Mouse (Mus musculus) G1E-ER4 (cell line): Measurements from ENCODE around the gene Apol7a. TPM values are rescaled to one million over a fixed set of nuclear protein-coding genes. Genes with fewer than 3 reads are reported as not detected.

Source experiments
- GATA1 ChIP-seq: IDR thresholded peaks from one replicate; pipeline ENCODE4 v1.8.0; 2012; ENCODE audit warnings: low read length, inconsistent platforms
- polyA plus RNA-seq: library from polyadenylated mRNA; stranded (reverse); fragments of >175 nt; gene quantifications from 2 replicates; pipeline ENCODE4 v1.2.3, GENCODE M21; 2012

The Apol7a gene
- polyA plus RNA-seq, 1 experiment: not detected

DNA sequence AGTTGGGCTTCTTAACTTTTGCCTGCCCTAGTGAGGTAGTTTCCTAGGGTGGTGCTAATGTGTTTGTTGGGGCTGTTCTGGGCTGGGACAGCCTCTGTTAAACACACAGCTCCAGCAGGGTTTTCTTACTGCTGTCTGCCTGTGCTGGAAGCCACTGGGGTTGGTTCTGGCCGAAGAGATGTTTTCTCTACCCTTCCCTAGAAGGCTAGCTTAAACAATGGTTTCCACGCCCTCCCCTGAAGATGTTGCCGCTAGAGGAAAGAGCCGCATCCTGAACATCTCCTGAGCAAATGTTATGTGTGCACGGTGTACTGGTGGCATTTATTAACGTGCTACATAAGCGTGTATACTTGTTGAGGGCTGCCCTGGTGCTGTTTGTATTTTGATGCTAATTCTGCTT, 50.8 kb downstream of the Apol7a start:
- TF ChIP-seq GATA1: no peak

- TF ChIP-seq GATA1: no peak
Measured at GRCm38 (mm10) chr15:77344127-77345125, 54.5 kb downstream of the Apol7a start.

DNA sequence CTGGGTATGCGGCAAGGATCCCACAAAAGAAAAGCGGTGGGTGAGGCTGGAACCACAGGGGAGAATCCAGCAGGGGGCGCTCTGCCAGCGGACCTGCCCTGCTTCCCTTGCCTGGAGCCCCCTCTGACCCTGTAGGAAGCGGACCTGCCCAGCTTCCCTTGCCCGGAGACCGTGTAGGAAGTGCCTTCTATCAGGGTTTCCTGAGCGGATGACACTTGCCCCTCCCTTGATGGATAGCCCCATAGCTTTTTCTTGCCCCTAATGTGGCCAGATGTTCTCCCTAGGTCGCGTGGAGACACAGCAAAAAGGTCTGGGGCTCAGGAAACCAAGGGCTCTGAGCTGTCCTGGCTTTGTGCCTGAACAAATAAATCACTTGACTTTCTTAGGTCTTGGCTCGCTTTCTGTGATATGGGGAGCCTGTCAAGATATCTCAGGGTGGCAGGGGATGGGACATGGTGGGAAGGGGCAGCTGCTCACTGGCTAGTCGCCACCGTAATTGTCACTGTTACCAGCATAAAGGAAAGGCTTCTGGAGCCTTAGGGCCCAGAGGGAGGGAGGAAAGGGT, 55.3 kb downstream of the Apol7a start:
- no peak for TF ChIP-seq GATA1

- TF ChIP-seq GATA1: no peak
Measured at GRCm38 (mm10) chr15:77342962-77343526, 55.9 kb downstream of the Apol7a start.

GRCm38 (mm10) chr15:77342005-77342404, 56.9 kb downstream of the Apol7a start:
- TF ChIP-seq GATA1: no peak

DNA sequence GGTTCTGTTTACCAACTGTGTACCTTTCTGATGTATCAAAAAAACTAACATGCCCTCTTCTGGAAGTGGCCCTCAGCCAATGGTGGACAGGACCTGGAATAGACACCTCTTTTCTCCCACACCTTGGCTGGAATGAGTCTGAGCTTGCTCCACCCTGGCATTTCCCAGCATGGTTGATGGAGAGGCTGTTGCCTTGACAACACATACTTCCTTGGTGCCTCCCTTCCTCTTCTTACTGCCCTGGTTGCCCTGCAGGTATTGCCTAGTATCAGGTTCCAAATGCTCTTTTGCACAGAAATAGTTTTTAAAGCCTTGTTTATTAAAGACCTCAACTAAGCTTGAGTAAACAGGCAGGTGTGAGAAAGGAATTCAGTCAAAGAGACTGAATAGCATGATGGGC, 58.3 kb downstream of the Apol7a start:
- TF ChIP-seq GATA1: no peak

DNA sequence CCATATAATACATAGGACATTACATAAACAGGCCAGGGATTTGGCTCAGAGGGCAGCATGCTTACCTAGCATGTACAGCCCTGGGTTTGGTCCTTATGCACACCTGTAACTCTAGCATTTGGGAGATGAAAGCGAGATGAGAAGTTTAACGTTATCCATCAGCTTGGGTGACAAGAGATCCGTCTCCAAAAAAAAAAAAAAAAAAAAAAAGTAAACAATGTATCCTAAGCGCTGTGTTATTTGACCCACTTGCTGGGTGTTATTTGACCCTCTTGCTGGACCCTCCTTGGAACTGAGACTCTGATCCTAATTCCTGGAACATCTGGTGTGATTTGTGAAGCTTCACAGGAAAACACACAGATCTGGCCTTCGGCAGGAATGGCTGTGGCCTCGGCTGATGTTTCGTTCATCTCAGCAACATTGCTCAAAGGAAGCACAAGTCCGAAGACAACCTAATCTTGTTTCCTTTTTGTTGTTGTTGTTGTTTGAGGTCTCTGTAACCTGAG, 59.9 kb downstream of the Apol7a start:
- no peak for TF ChIP-seq GATA1

- TF ChIP-seq GATA1: no peak
Measured at GRCm38 (mm10) chr15:77338451-77338850, 60.5 kb downstream of the Apol7a start.

Other genes starting within 250 kb of the Apol7a start
- 1.0 and 2.1 TPM in 2 replicates for gene Rbfox2, start 92.1 kb downstream of the Apol7a start, polyA plus RNA-seq
- not detected in 2 replicates for gene Apol9a, start 12.0 kb upstream of the Apol7a start, polyA plus RNA-seq
- not detected in 2 replicates for gene Apol7b, start 48.4 kb upstream of the Apol7a start, polyA plus RNA-seq
- not detected in 2 replicates for gene Apol10a, start 77.9 kb upstream of the Apol7a start, polyA plus RNA-seq
- gene Apol11a, start 109.2 kb upstream of the Apol7a start, polyA plus RNA-seq: not detected in 2 replicates
- not detected in 2 replicates for gene Apol7c, start 134.2 kb upstream of the Apol7a start, polyA plus RNA-seq
- gene 1700025B11Rik, start 162.8 kb upstream of the Apol7a start, polyA plus RNA-seq: not detected in 2 replicates
- not detected in 2 replicates for gene Apol10b, start 197.0 kb upstream of the Apol7a start, polyA plus RNA-seq
- not detected in 2 replicates for gene Gm36245, start 200.1 kb upstream of the Apol7a start, polyA plus RNA-seq
- not detected in 2 replicates for gene Apol11b, start 244.2 kb upstream of the Apol7a start, polyA plus RNA-seq